Mouse (Mus musculus) liver, embryonic 14.5 days (tissue): Measurements from ENCODE around the gene Prkab1. TPM values are rescaled to one million over a fixed set of nuclear protein-coding genes. Genes with fewer than 3 reads are reported as not detected.

ENCODE experiments used
- ATAC-seq: fragments of 200-750 bp; cut with Nextera tagmentation; 2 replicates; pipeline ENCODE4 v1.8.0; 2017; ENCODE audit warnings: moderate number of reproducible peaks, mild to moderate bottlenecking, moderate library complexity; ENCODE audit not compliant: insufficient read depth
- DNase-seq, 3 experiments: peaks; one replicate each; pipeline ENCODE4 v3.0.0-alpha.2; 2012 to 2013; ENCODE audit warnings: low read depth in 3 of 3, low spot score in 3 of 3
- H3K27ac ChIP-seq: fragments of 300-500 bp; sonication (generic); 2 replicates; pipeline ENCODE4 v1.5.1; 2014; ENCODE audit warnings: moderate library complexity, mild to moderate bottlenecking, control low read depth, inconsistent platforms
- H3K27me3 ChIP-seq: fragments of 300-500 bp; sonication (generic); 2 replicates; pipeline ENCODE4 v1.6.1; 2014; ENCODE audit warnings: mild to moderate bottlenecking, low read length, moderate library complexity; ENCODE audit not compliant: control insufficient read depth, insufficient read depth
- H3K36me3 ChIP-seq: fragments of 300-500 bp; sonication (generic); replicated peaks from 2 replicates; pipeline ENCODE4 v1.6.1; 2014; ENCODE audit warnings: low read depth; ENCODE audit not compliant: control insufficient read depth, insufficient read depth
- H3K4me1 ChIP-seq, 2 experiments: fragments of 200-500 bp in 1 of 2; fragments of 300-500 bp in 1 of 2; sonication (generic) in 1 of 2; replicated peaks; 2 replicates each; pipeline ENCODE4 v1.6.1; 2012 to 2014; ENCODE audit warnings: antibody characterized with exemption in 1 of 2, inconsistent platforms in 1 of 2, low read length in 1 of 2; ENCODE audit not compliant: control insufficient read depth in 2 of 2, insufficient read depth in 2 of 2
- H3K4me2 ChIP-seq: fragments of 300-500 bp; sonication (generic); 2 replicates; pipeline ENCODE4 v1.6.1; 2014; ENCODE audit warnings: low read depth, mild to moderate bottlenecking, control low read depth, moderate library complexity
- H3K4me3 ChIP-seq, 2 experiments: fragments of 200-500 bp in 1 of 2; fragments of 300-500 bp in 1 of 2; sonication (generic) in 1 of 2; 2 replicates each; pipeline ENCODE4 v1.5.1; 2012 to 2014; ENCODE audit warnings: low read depth in 2 of 2, low read length in 2 of 2, mild to moderate bottlenecking in 2 of 2, control low read depth in 1 of 2, inconsistent platforms in 1 of 2, moderate library complexity in 1 of 2; ENCODE audit not compliant: insufficient read depth in 1 of 2
- H3K9ac ChIP-seq: fragments of 300-500 bp; sonication (generic); replicated peaks from 2 replicates; pipeline ENCODE4 v1.6.1; 2014; ENCODE audit warnings: mild to moderate bottlenecking, control low read depth, moderate library complexity
- H3K9me3 ChIP-seq: fragments of 300-500 bp; sonication (generic); 2 replicates; pipeline ENCODE4 v1.6.1; 2016; ENCODE audit warnings: low read length, mixed read lengths; ENCODE audit not compliant: control insufficient read depth
- CTCF ChIP-seq: IDR thresholded peaks from 2 replicates; pipeline ENCODE4 v1.5.1; 2016; ENCODE audit warnings: antibody characterized with exemption, low read depth, control low read depth
- EP300 ChIP-seq: IDR thresholded peaks from 2 replicates; pipeline ENCODE4 v1.6.1; 2016; ENCODE audit warnings: antibody characterized with exemption, low read depth
- WGBS: fragments of 180-500 bp; shearing (Covaris S2); extraction: QIAGEN DNeasy Blood & Tissue Kit; methylation state at CpG from one replicate; pipeline ENCODE4 v1.1.7; 2014; ENCODE audit not compliant: insufficient replicate concordance; 5-methylcytosine and 5-hydroxymethylcytosine counted together
- polyA plus RNA-seq, 2 experiments: library from polyadenylated mRNA; depleted of rRNA in 1 of 2; stranded (reverse) in 1 of 2; unstranded in 1 of 2; fragments of >200 nt; fragmentation: Nextera tagmentation in 1 of 2; extraction: Ambion mirVana in 1 of 2; gene quantifications; 2 replicates each; pipeline versions ENCODE4 v1.2.1 to v1.2.3; 2012 to 2014

Prkab1 gene
- polyA plus RNA-seq, 2 experiments, result 67.2 to 69.3 TPM

- TF ChIP-seq EP300 (no peak), CTCF (no peak)
- Histone ChIP-seq H3K9me3 (no peaks in the 10 kb centered on the region), H3K4me1 (peaks cover 0 to 4% of the 10 kb centered on the region in 2 experiments; a peak in 3 of 4 replicates), H3K36me3 (peaks cover 29% of the 10 kb centered on the region), H3K4me2 (no peak overlapping the region), H3K27me3 (no peaks in the 10 kb centered on the region), H3K27ac (no peak overlapping the region), H3K9ac (no peak overlapping the region), H3K4me3 (no peak overlapping the region)
- ATAC-seq (no peak), DNase-seq (no peak)
- 79% methylated on average over 22 of the region's 22 CpGs for WGBS
These were observed 17.8 kb downstream of the Prkab1 start for GRCm38 (mm10) chr5:116006324-116007099.

- whole genome bisulfite sequencing, result 92% methylated on average over 10 of the region's 10 CpGs
- no peaks in the 10 kb centered on the region; a peak in 1 of 4 replicates for H3K4me1 ChIP-seq
- H3K9ac ChIP-seq, result no peak overlapping the region
- ATAC-seq (no peak), DNase-seq (no peak)
- no peak for TF ChIP-seq CTCF
- no peak for TF ChIP-seq EP300
- H3K4me2 ChIP-seq, result no peak overlapping the region
- H3K27me3 ChIP-seq, result no peaks in the 10 kb centered on the region
- H3K4me3 ChIP-seq, result no peak overlapping the region
- H3K36me3 ChIP-seq, result peaks cover 52% of the 10 kb centered on the region
- H3K27ac ChIP-seq, result no peak overlapping the region
- H3K9me3 ChIP-seq, result no peaks in the 10 kb centered on the region
These were observed 20.0 kb downstream of the Prkab1 start for GRCm38 (mm10) chr5:116004271-116004670.

GRCm38 (mm10) chr5:116003825-116004224 is 20.5 kb downstream of the Prkab1 start:
- ATAC-seq, result no peak
- TF ChIP-seq EP300, result no peak
- TF ChIP-seq CTCF, result no peak
- H3K9me3 ChIP-seq, result no peaks in the 10 kb centered on the region
- 74% methylated on average over 13 of the region's 13 CpGs for WGBS
- H3K27ac ChIP-seq, result no peak overlapping the region
- H3K4me2 ChIP-seq, result no peak overlapping the region
- no peak for DNase-seq
- H3K27me3 ChIP-seq, result no peaks in the 10 kb centered on the region
- H3K4me1 ChIP-seq, result no peaks in the 10 kb centered on the region
- no peak overlapping the region for H3K9ac ChIP-seq
- H3K36me3 ChIP-seq, result peaks cover 56% of the 10 kb centered on the region
- H3K4me3 ChIP-seq, result no peak overlapping the region

GRCm38 (mm10) chr5:116003154-116003553 is 21.2 kb downstream of the Prkab1 start:
- TF ChIP-seq EP300 (no peak), CTCF (no peak)
- Histone ChIP-seq H3K9me3 (no peaks in the 10 kb centered on the region), H3K9ac (no peak overlapping the region), H3K4me1 (no peaks in the 10 kb centered on the region), H3K27ac (no peak overlapping the region), H3K36me3 (peaks cover 56% of the 10 kb centered on the region), H3K4me3 (no peak overlapping the region), H3K27me3 (no peaks in the 10 kb centered on the region), H3K4me2 (no peak overlapping the region)
- no peak for DNase-seq
- WGBS, result 75% methylated on average over 8 of the region's 8 CpGs
- no peak for ATAC-seq

GRCm38 (mm10) chr5:115997376-115997775 is 26.9 kb downstream of the Prkab1 start:
- no peak overlapping the region for H3K4me3 ChIP-seq
- TF ChIP-seq EP300 (no peak), CTCF (no peak)
- H3K9me3 ChIP-seq, result no peaks in the 10 kb centered on the region
- no peaks in the 10 kb centered on the region for H3K27me3 ChIP-seq
- no peak overlapping the region for H3K9ac ChIP-seq
- H3K36me3 ChIP-seq, result peaks cover 79% of the 10 kb centered on the region
- ATAC-seq (no peak), DNase-seq (no peak)
- WGBS, result 84% methylated on average over 13 of the region's 13 CpGs
- no peak overlapping the region for H3K4me2 ChIP-seq
- no peaks in the 10 kb centered on the region for H3K4me1 ChIP-seq
- H3K27ac ChIP-seq, result no peak overlapping the region
